Mouse (Mus musculus) 3T3-L1 (cell line): Measurements from ENCODE around the gene Trp53bp2.
A peak's percentile ranks its signal among the peaks of the same experiment; 100 is the strongest.

ENCODE experiments used
- DNase-seq: peaks from one replicate; pipeline ENCODE4 v3.0.0-alpha.2; 2015; ENCODE audit warnings: low read depth, low spot score

Gene Trp53bp2

GRCm38 (mm10) chr1:182408243-182408642 is 729 bp upstream of the Trp53bp2 start:
- peak; percentile 35 for DNase-seq

- DNase-seq: peak; percentile 42
These were observed 615 bp downstream of the Trp53bp2 start for GRCm38 (mm10) chr1:182409401-182410173.

GRCm38 (mm10) chr1:182412586-182413270 is 3.8 kb downstream of the Trp53bp2 start:
- DNase-seq: peak; percentile 21

- no peak for DNase-seq
These were observed 10.5 kb downstream of the Trp53bp2 start for GRCm38 (mm10) chr1:182419481-182419880.

GRCm38 (mm10) chr1:182424274-182424673 is 15.3 kb downstream of the Trp53bp2 start:
- DNase-seq: peak; percentile 25

GRCm38 (mm10) chr1:182425176-182425575 is 16.2 kb downstream of the Trp53bp2 start:
- DNase-seq: no peak

- DNase-seq: no peak
These were observed 17.5 kb downstream of the Trp53bp2 start for GRCm38 (mm10) chr1:182426444-182426843.

GRCm38 (mm10) chr1:182427426-182427825 is 18.5 kb downstream of the Trp53bp2 start:
- DNase-seq: no peak

GRCm38 (mm10) chr1:182429826-182430225 is 20.9 kb downstream of the Trp53bp2 start:
- DNase-seq: no peak

GRCm38 (mm10) chr1:182430676-182431075 is 21.7 kb downstream of the Trp53bp2 start:
- DNase-seq: no peak

- DNase-seq: no peak
These were observed 23.1 kb downstream of the Trp53bp2 start for GRCm38 (mm10) chr1:182432059-182432458.

GRCm38 (mm10) chr1:182436746-182437145 is 27.8 kb downstream of the Trp53bp2 start:
- no peak for DNase-seq

GRCm38 (mm10) chr1:182439546-182440222 is 30.7 kb downstream of the Trp53bp2 start:
- DNase-seq: peak; percentile 79

- no peak for DNase-seq
These were observed 33.0 kb downstream of the Trp53bp2 start for GRCm38 (mm10) chr1:182441791-182442473.

GRCm38 (mm10) chr1:182444116-182444515 is 35.1 kb downstream of the Trp53bp2 start:
- no peak for DNase-seq

- DNase-seq: no peak
These were observed 39.5 kb downstream of the Trp53bp2 start for GRCm38 (mm10) chr1:182448276-182449035.

- no peak for DNase-seq
These were observed 43.5 kb downstream of the Trp53bp2 start for GRCm38 (mm10) chr1:182452473-182452872.

- DNase-seq: no peak
These were observed 46.1 kb downstream of the Trp53bp2 start for GRCm38 (mm10) chr1:182455080-182455479.

GRCm38 (mm10) chr1:182458556-182458955 is 49.6 kb downstream of the Trp53bp2 start:
- DNase-seq: no peak

- DNase-seq: no peak
These were observed 50.5 kb downstream of the Trp53bp2 start for GRCm38 (mm10) chr1:182459436-182459835.
